Mouse (Mus musculus) activated CD4-positive, CD25-positive, alpha-beta regulatory T cell (primary cell): ENCODE data around the gene Tet3. TPM values are rescaled to one million over a fixed set of nuclear protein-coding genes. Genes with fewer than 3 reads are reported as not detected.

Experiments
- polyA plus RNA-seq, 2 experiments: library from polyadenylated mRNA; unstranded; fragments of 100-300 nt; shearing (Covaris generic); gene quantifications; one replicate each; pipeline ENCODE4 v1.2.1; 2017

Gene Tet3
- 10 to 100 TPM; 45.8 to 52.3 TPM for polyA plus RNA-seq

DNA sequence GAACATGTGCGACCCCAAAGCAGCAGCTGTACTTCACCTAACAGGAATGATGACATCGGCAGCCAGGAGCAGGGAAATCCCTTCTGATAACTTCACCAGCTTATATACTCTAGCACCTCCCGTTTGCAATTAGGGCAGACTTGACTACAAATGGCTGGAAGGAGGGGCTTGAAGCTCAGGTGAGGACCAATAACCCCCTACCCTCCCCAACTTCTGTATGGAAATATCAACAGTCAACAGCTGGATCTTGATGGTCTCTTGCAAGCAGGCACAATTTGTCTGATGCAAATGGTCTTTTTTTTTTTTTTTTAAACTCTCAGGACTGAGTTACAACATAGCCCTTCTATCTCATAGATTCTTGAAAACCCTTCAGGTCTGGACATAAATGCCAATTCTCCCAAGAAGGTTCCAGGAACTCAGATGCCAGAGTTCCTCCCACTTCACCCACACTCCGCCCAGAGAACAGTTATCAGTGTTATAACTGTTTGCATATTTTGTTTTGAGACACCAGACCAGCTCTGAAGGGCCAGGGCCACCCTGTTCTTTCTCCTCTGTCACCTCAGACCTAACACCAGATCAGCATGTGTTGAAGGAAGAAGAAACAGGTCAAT lies at the start of gene Tet3:
Gene Tet3, minus strand, starts transcription at position 51 of the 611 bp plus-strand sequence.

GRCm38 (mm10) chr6:83506258-83507167 lies 47.6 kb upstream of the Tet3 start, which contains the start of gene Dguok:
TSS of gene Dguok (minus strand) at chr6:83506969.

GRCm38 (mm10) chr6:83348873-83349272 lies 110.0 kb downstream of the Tet3 start, which contains the start of gene Bola3:
TSS of gene Bola3 (plus strand) at chr6:83349147.

DNA sequence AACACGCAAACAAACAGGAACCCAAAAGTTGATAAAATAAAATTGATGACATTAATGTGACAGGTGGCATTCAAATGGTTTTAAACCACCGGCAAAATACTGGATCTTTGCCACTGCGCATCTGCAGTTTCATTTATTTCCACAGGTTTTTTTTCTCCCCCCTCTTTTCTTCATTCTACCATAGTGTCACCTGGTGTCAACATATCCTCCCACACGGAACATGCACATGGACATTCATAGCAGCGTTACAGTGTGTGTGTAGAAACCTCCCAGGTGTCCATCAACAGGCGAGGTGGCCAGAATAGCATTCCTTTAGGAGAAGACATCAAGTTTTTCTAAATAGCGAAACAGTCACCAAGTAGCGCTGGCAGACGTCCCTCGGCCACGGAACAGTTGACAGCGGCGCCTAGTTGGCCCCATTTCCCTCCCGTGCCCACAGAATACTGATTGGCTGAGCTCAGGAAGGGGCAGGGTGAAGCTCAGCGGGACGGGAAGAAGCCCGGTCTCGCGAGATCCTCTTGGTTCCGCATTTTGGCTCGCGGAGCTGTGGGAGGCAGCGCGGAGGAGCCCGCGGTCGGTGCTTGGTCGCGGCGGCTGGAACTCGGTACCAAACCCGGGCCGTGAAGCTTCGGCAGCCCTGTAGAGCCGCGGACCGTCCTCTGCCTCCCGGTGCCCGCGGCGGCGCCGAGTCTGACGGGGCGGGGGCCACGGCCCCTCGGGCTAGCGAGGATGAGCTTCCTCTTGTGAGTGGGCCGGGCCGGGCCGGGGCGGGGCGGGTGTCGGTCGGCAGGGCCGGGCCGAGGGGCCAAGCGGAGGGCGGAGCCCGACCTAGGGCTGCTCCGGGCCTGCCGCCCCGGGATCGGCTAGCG lies 133.1 kb downstream of the Tet3 start, which contains the start of the genes Mthfd2 and Mob1a:
Gene Mthfd2, minus strand, starts transcription at position 384 of the 869 bp plus-strand sequence.
Gene Mob1a, plus strand, starts transcription at position 492 of the 869 bp plus-strand sequence.

Other genes with a start within 250 kb of the Tet3 start
- gene Slc4a5, start 239.3 kb downstream of the Tet3 start, polyA plus RNA-seq = under 1 TPM; 0.06 to 0.57 TPM
- gene Mthfd2, start 133.2 kb downstream of the Tet3 start, polyA plus RNA-seq = 10 to 100 TPM; 79.7 to 84.7 TPM
- 100 to 1,000 TPM; 129 to 176 TPM for gene Mob1a, start 133.1 kb downstream of the Tet3 start, polyA plus RNA-seq
- 100 to 1,000 TPM in 1 of 2 experiments, 10 to 100 TPM in 1; 97.1 to 103 TPM for gene Bola3, start 109.9 kb downstream of the Tet3 start, polyA plus RNA-seq
- gene Dguok, start 47.9 kb upstream of the Tet3 start, polyA plus RNA-seq = 10 to 100 TPM; 88.8 to 89.1 TPM
- 10 to 100 TPM; 16.3 to 18.2 TPM for gene Actg2, start 77.2 kb upstream of the Tet3 start, polyA plus RNA-seq
- 10 to 100 TPM; 26.0 to 33.6 TPM for gene Stambp, start 113.6 kb upstream of the Tet3 start, polyA plus RNA-seq
- gene Clec4f, start 197.1 kb upstream of the Tet3 start, polyA plus RNA-seq = under 1 TPM in 1 of 2 experiments, not detected in 1; 0.14 TPM
- not detected for gene Cd207, start 218.8 kb upstream of the Tet3 start, polyA plus RNA-seq